Mouse (Mus musculus) forebrain, postnatal 0 days (tissue): ENCODE measurements around the gene Gm21882. TPM values are rescaled to one million over a fixed set of nuclear protein-coding genes. Genes with fewer than 3 reads are reported as not detected.
"Not testable (repeated sequence)": the region's sequence is repeated elsewhere in the genome, so short reads cannot be mapped to it uniquely, and the experiment has no call there.

Experiments
- ATAC-seq: fragments of 200-750 bp; cut with Nextera tagmentation; 2 replicates; pipeline ENCODE4 v1.8.0; 2017; ENCODE audit warnings: mild to moderate bottlenecking, moderate library complexity
- DNase-seq: peaks from one replicate; pipeline ENCODE4 v3.0.0-alpha.2; 2015
- H3K27ac ChIP-seq: fragments of 300-500 bp; sonication (generic); 2 replicates; pipeline ENCODE4 v1.5.1; 2014; ENCODE audit warnings: low read depth, mild to moderate bottlenecking, antibody characterized with exemption, low read length, moderate library complexity, mixed read lengths
- H3K27me3 ChIP-seq: fragments of 300-500 bp; sonication (generic); 2 replicates; pipeline ENCODE4 v1.6.1; 2014; ENCODE audit warnings: mild to moderate bottlenecking, low read length, mixed read lengths; ENCODE audit not compliant: insufficient read depth
- H3K36me3 ChIP-seq: fragments of 300-500 bp; sonication (generic); 2 replicates; pipeline ENCODE4 v1.6.1; 2014; ENCODE audit warnings: mild to moderate bottlenecking, moderate library complexity; ENCODE audit not compliant: insufficient read depth
- H3K4me1 ChIP-seq: fragments of 300-500 bp; sonication (generic); 2 replicates; pipeline ENCODE4 v1.6.1; 2014; ENCODE audit warnings: antibody characterized with exemption; ENCODE audit not compliant: insufficient read depth
- H3K4me2 ChIP-seq: fragments of 300-500 bp; sonication (generic); 2 replicates; pipeline ENCODE4 v1.6.1; 2014; ENCODE audit warnings: low read depth, mild to moderate bottlenecking, moderate library complexity
- H3K4me3 ChIP-seq: fragments of 300-500 bp; sonication (generic); 2 replicates; pipeline ENCODE4 v1.5.1; 2014; ENCODE audit warnings: low read depth, low read length, mixed read lengths
- H3K9ac ChIP-seq: fragments of 300-500 bp; sonication (generic); 2 replicates; pipeline ENCODE4 v1.6.1; 2014; ENCODE audit warnings: mild to moderate bottlenecking
- H3K9me3 ChIP-seq: fragments of 300-500 bp; sonication (generic); 2 replicates; pipeline ENCODE4 v1.6.1; 2016; ENCODE audit warnings: low read length
- WGBS: fragments of 180-500 bp; shearing (Covaris S2); extraction: QIAGEN DNeasy Blood & Tissue Kit; methylation state at CpG from one replicate; pipeline ENCODE4 v1.1.7; 2014; 5-methylcytosine and 5-hydroxymethylcytosine counted together
- polyA plus RNA-seq: library from polyadenylated mRNA; unstranded; fragments of >200 nt; fragmentation: Nextera tagmentation; extraction: Ambion mirVana; gene quantifications from 2 replicates; pipeline ENCODE4 v1.2.1, GENCODE M21; 2015
- total RNA-seq: library from RNA; depleted of rRNA; stranded (reverse); fragments of >200 nt; gene quantifications from 2 replicates; pipeline ENCODE4 v1.2.3, GENCODE M21; 2014; rRNA removed

Gene Gm21882
- total RNA-seq (not detected in 2 replicates), polyA plus RNA-seq (not detected in 2 replicates)

- not testable (repeated sequence) for H3K27ac ChIP-seq, DNase-seq, ATAC-seq, H3K9ac ChIP-seq, H3K36me3 ChIP-seq, H3K9me3 ChIP-seq, H3K4me3 ChIP-seq, H3K4me1 ChIP-seq, H3K27me3 ChIP-seq, H3K4me2 ChIP-seq
- 88% methylated on average over 1 of the region's 1 CpGs for WGBS
Measured at GRCm38 (mm10) chrY:40381423-40381822, at the start of gene Gm21882. Gm21882 (minus strand) TSS chrY:40381523.

Other genes starting within 250 kb of the Gm21882 start
- gene Gm21865, start 64.6 kb downstream of the Gm21882 start, total RNA-seq: not detected in 2 replicates
- gene Gm21865, start 64.6 kb downstream of the Gm21882 start, polyA plus RNA-seq: not detected in 2 replicates